Mouse (Mus musculus) midbrain, embryonic 16.5 days (tissue): ENCODE measurements around the gene Dhps. TPM values are rescaled to one million over a fixed set of nuclear protein-coding genes. Genes with fewer than 3 reads are reported as not detected.

Source experiments
- ATAC-seq: fragments of 200-750 bp; cut with Nextera tagmentation; 2 replicates; pipeline ENCODE4 v1.8.0; 2017; ENCODE audit warnings: moderate TSS enrichment
- H3K27ac ChIP-seq: fragments of 300-500 bp; sonication (generic); 2 replicates; pipeline ENCODE4 v1.5.1; 2014; ENCODE audit warnings: mild to moderate bottlenecking, low read length, mixed read lengths
- H3K27me3 ChIP-seq: fragments of 300-500 bp; sonication (generic); 2 replicates; pipeline ENCODE4 v1.6.1; 2014; ENCODE audit warnings: low read depth, low read length, mixed read lengths; ENCODE audit not compliant: control insufficient read depth, insufficient read depth
- H3K36me3 ChIP-seq: fragments of 300-500 bp; sonication (generic); 2 replicates; pipeline ENCODE4 v1.6.1; 2014; ENCODE audit warnings: mild to moderate bottlenecking, low read length, moderate library complexity, mixed read lengths; ENCODE audit not compliant: control insufficient read depth, insufficient read depth
- H3K4me1 ChIP-seq: fragments of 300-500 bp; sonication (generic); 2 replicates; pipeline ENCODE4 v1.6.1; 2014; ENCODE audit warnings: mild to moderate bottlenecking, low read length, mixed read lengths; ENCODE audit not compliant: control insufficient read depth, insufficient read depth
- H3K4me2 ChIP-seq: fragments of 300-500 bp; sonication (generic); 2 replicates; pipeline ENCODE4 v1.6.1; 2014; ENCODE audit warnings: mild to moderate bottlenecking, low read length, mixed read lengths
- H3K4me3 ChIP-seq: fragments of 300-500 bp; sonication (generic); 2 replicates; pipeline ENCODE4 v1.5.1; 2014; ENCODE audit warnings: low read depth, mild to moderate bottlenecking, low read length, moderate library complexity, mixed read lengths
- H3K9ac ChIP-seq: fragments of 300-500 bp; sonication (generic); 2 replicates; pipeline ENCODE4 v1.6.1; 2014; ENCODE audit warnings: low read depth, low read length, mixed read lengths
- H3K9me3 ChIP-seq: fragments of 300-500 bp; sonication (generic); replicated peaks from 2 replicates; pipeline ENCODE4 v1.6.1; 2014; ENCODE audit warnings: mild to moderate bottlenecking, low read length, mixed read lengths; ENCODE audit not compliant: control insufficient read depth, poor library complexity, severe bottlenecking
- WGBS: fragments of 180-500 bp; shearing (Covaris S2); extraction: QIAGEN DNeasy Blood & Tissue Kit; methylation state at CpG from one replicate; pipeline ENCODE4 v1.1.7; 2014; 5-methylcytosine and 5-hydroxymethylcytosine counted together
- polyA plus RNA-seq: library from polyadenylated mRNA; unstranded; fragments of >200 nt; fragmentation: Nextera tagmentation; extraction: Ambion mirVana; gene quantifications from 2 replicates; pipeline ENCODE4 v1.2.1, GENCODE M21; 2015

Gene Dhps
- polyA plus RNA-seq, 1 experiment from 2014 or later, result 120 TPM

DNA sequence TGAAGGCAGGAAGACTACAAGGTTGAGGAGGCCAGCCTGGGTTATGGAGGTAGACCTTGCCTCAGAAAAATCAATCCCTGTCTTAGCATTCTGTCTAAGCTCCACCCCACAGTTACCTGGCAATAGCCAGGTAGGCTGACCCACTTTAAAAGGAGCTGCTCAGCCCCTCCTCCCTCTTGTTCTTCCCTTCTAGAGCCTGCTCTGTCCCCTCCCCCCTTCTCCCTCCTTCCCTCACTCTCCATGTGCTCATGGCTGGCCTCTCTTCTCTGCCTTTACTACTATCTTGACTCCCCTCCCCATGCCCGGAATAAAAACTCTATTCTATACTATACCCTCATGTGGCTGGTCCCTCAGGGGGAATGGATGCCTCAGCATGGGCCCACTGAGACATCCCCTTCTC lies 37.7 kb upstream of the Dhps start:
- WGBS, result 84% methylated on average over 1 of the region's 1 CpGs
- H3K9ac ChIP-seq, result no peak overlapping the region
- ATAC-seq, result no peak
- no peak overlapping the region for H3K27ac ChIP-seq
- H3K4me2 ChIP-seq, result no peak overlapping the region
- peaks cover 18% of the 10 kb centered on the region for H3K36me3 ChIP-seq
- no peaks in the 10 kb centered on the region for H3K9me3 ChIP-seq
- peaks cover 33% of the 10 kb centered on the region for H3K4me1 ChIP-seq
- H3K27me3 ChIP-seq, result no peaks in the 10 kb centered on the region
- H3K4me3 ChIP-seq, result no peak overlapping the region

DNA sequence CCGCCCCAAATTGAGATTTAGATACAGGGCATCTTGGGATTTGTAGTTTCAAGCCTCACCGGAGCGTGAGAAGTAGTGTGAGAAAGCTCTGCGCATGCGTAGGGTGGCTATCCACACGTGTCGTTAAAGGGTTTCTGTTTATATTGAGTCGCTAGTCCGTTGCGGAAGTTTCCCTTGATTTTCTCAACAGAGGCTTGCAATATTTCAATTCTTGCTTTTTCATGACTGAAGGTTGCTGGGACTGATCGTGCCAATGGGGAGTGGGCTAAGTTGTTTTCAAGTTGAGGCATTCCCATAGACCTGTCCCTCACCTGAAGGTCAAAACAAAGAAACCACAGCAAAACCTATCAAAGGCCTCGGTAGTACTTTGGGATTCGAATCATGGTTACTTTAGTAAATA lies 36.8 kb upstream of the Dhps start:
- Histone ChIP-seq H3K4me2 (peak overlapping the region; percentile 61), H3K36me3 (peaks cover 17% of the 10 kb centered on the region), H3K27me3 (no peaks in the 10 kb centered on the region), H3K4me1 (peaks cover 33% of the 10 kb centered on the region), H3K4me3 (peak overlapping the region; percentile 30), H3K9me3 (no peaks in the 10 kb centered on the region), H3K9ac (no peak overlapping the region), H3K27ac (no peak overlapping the region)
- ATAC-seq, result no peak
- WGBS, result 3% methylated on average over 13 of the region's 13 CpGs

DNA sequence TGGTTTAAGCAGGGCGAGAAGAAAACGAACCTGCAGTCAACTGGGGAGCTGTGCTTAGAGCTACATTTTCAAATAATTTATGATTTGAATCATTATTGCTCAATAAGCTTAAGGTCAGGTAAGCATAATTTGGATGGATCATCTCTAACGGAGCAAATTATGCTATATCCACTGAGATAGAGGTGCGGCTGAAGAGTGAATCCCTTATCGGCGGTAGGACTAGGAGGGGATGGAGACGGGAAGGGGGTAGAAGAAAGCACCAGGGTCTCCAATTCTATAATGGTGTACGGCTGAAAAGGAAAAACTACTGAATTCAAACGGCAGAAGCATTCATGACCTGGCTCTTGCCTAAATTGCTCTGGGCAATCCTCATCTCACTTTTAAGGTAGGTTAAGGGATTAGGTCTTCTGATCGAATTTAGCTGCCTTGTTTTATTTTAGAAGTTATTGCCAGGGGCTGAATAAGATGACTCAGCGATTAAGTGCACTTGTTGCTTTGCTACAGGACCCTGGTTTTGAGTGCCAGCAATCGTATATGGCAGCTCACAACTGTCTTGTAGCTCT lies 36.3 kb upstream of the Dhps start:
- ATAC-seq, result no peak
- WGBS, result 7% methylated on average over 12 of the region's 12 CpGs
- Histone ChIP-seq H3K9ac (no peak overlapping the region; the same call in 1 of the 2 replicates), H3K4me3 (peak overlapping the region; percentile 55), H3K4me2 (peak overlapping the region; percentile 61), H3K36me3 (peaks cover 12% of the 10 kb centered on the region), H3K27ac (no peak overlapping the region), H3K27me3 (no peaks in the 10 kb centered on the region), H3K9me3 (no peaks in the 10 kb centered on the region), H3K4me1 (peaks cover 33% of the 10 kb centered on the region)

DNA sequence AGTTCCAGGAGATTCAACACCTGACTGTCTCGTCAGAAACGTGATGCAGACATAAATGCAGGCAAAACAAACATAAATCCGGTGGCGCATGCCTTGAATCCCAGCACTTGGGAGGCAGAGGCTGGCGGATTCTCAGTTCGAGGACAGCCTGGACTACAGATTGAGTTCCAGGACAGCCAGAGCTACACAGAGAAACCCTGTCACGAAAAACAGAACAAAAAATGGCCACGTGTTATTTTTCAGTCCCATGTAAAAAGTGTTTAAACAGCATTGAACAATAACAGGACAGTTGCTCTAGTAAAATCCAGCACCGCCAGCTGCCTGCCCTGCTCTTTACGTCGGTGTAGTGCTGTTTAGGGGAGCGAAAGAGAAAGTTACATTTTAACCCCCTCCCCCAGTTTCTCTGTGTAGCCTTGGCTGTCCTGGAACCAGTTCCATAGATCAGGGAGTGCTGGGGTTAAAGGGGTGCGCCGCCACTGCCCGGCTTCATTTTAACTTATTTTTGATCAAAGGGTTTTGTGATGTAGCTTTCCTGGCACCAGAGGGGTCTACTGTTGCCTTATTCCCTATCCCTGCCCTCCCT lies 35.7 kb upstream of the Dhps start:
- peak; percentile 7; the same call in 1 of the 2 replicates for ATAC-seq
- Histone ChIP-seq H3K9me3 (no peaks in the 10 kb centered on the region), H3K36me3 (peaks cover 11% of the 10 kb centered on the region), H3K27me3 (no peaks in the 10 kb centered on the region), H3K9ac (peak overlapping the region; percentile 70), H3K27ac (peak overlapping the region; percentile 82), H3K4me2 (peak overlapping the region; percentile 61), H3K4me1 (peaks cover 33% of the 10 kb centered on the region), H3K4me3 (peak overlapping the region; percentile 55)
- WGBS, result 1% methylated on average over 15 of the region's 15 CpGs

DNA sequence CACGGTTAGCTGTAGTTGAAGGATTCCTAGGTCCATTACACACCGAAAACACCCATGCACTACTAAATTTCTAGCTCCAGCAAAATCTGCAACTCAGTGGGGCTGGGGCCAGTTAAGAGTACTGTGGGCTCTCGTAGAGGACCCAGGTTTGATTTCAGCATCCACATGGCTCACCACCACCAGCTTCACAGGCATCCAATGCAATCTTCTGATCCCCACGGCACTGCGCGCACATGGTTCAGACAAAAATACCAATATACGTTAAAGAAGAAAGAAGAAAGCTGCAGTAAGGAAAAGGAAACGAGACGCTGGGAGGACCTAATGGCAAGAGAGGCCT lies 35.2 kb upstream of the Dhps start:
- Histone ChIP-seq H3K9me3 (no peaks in the 10 kb centered on the region), H3K4me3 (peak overlapping the region; percentile 55), H3K9ac (peak overlapping the region; percentile 70), H3K27me3 (no peaks in the 10 kb centered on the region), H3K36me3 (peaks cover 10% of the 10 kb centered on the region), H3K4me1 (peaks cover 33% of the 10 kb centered on the region), H3K4me2 (peak overlapping the region; percentile 61), H3K27ac (peak overlapping the region; percentile 82)
- peak; percentile 37 for ATAC-seq
- 0% methylated on average over 9 of the region's 9 CpGs for WGBS

DNA sequence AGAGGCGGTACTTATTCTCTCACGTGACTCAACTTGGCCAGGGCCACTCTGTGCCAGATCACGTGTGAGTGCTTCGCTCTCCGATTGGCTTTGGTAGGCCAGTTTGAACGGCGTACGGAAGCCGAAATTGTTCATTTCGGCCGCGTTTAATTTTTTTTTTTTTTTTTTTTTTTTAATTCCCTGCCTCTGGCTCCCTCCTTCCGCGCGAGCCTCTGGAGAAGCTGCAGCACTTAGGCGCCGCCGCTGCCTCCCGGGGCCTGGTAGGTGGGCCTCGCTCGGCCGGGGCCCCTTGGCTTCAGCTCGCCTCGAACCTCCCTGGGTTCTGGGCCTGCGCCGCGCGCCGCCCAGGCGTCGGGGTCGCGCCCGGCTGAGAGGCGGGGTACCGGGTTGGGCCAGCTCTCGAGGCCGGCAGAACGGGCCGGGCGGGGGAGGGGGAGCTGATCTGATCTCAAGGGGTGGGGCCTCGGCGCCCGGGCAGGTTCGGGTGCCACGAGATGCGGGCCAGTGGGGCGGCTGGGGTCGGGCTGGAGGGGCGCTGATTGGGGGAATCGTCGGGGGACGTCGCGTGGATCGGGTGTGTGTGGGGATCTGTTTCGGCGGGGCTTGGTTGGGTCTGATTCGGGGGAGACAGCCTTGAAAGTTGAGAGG lies 34.7 kb upstream of the Dhps start, which contains the start of gene Tnpo2:
TSS of gene Tnpo2 (plus strand) at position 198 of the 648 bp plus-strand sequence.
- WGBS, result under 1% methylated on average over 58 of the region's 59 CpGs
- Histone ChIP-seq H3K27ac (peak within 1 kb of the TSS; percentile 97), H3K27me3 (no peaks in the 10 kb centered on the region), H3K9me3 (no peaks in the 10 kb centered on the region), H3K9ac (peak within 1 kb of the TSS; percentile 81), H3K4me2 (peak within 1 kb of the TSS; percentile 98), H3K4me3 (peak within 1 kb of the TSS; percentile 55), H3K4me1 (peaks cover 33% of the 10 kb centered on the region), H3K36me3 (peaks cover 8% of the 10 kb centered on the region)
- ATAC-seq, result peak; percentile 88

DNA sequence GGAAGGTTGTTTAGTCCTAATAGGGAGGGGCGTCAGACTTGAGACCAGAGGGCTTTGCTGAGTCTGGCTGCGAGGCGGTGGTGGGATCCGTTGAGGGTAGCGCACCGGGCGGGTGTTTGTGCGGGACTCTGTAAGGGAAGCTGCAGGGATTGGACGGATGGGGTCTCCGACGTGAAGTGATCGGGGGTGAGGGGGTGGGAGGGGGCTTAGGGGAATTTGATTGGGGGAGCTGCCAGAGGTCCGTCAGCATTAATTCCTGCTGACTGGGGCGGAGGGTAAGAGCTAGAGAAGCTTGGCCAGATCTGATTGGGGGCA lies 34.2 kb upstream of the Dhps start:
- WGBS, result 0% methylated on average over 14 of the region's 14 CpGs
- ATAC-seq, result peak; percentile 69
- peak overlapping the region; percentile 81 for H3K9ac ChIP-seq

DNA sequence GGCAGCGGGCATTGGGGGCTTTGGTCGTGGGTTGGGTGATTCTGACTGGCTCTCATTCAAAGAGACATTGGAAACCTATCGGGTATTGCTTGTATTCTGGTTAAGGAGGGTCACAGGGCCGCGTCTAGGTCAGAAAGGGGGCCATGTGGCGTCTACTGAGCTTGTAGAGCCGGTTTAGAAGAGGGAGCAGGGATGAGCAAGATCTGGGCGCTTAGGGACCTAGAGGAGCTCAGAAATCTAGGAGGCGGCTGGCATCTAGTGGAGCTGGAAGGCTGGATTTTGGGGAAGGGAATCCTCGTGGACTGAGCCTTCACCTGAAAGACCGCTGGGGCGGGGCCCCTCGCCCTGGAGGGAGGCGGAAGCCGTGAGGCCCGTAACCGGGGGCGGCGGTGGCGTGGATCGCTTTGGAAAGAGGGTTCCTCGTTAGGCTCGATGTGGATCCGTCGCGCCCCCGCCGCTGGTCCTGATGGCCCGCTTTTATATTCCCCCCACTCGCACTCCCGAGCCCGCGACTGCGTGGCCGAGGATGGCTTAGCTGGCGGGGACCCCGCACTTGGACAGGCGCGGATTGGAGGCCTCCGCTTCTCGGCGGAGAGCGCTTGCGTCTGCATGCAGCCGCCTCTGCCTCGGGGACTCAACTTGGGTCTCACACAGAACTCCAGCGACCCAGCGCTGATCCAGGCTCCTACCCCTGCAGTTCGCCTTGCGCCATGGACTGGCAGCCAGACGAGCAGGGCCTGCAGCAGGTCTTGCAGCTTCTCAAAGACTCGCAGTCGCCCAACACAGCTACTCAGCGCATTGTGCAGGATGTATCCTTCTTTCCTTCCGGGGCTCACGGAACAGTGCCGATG lies 33.7 kb upstream of the Dhps start:
- Histone ChIP-seq H3K9me3 (no peaks in the 10 kb centered on the region), H3K4me1 (peaks cover 33% of the 10 kb centered on the region), H3K9ac (peak overlapping the region; percentile 81), H3K4me2 (peak overlapping the region; percentile 98), H3K27ac (peak overlapping the region; percentile 97), H3K4me3 (peak overlapping the region; percentile 55), H3K36me3 (peaks cover 3% of the 10 kb centered on the region), H3K27me3 (no peaks in the 10 kb centered on the region)
- ATAC-seq, result peak; percentile 12; the same call in 1 of the 2 replicates
- under 1% methylated on average over 57 of the region's 57 CpGs for WGBS

More for the DNA sequence above, 34.2 kb upstream of the Dhps start:
- no peaks in the 10 kb centered on the region for H3K9me3 ChIP-seq
- H3K4me1 ChIP-seq, result peaks cover 33% of the 10 kb centered on the region
- peaks cover 7% of the 10 kb centered on the region for H3K36me3 ChIP-seq
- no peaks in the 10 kb centered on the region for H3K27me3 ChIP-seq
- H3K4me2 ChIP-seq, result peak overlapping the region; percentile 98
- H3K27ac ChIP-seq, result peak overlapping the region; percentile 97
- H3K4me3 ChIP-seq, result peak overlapping the region; percentile 55
